Mouse (Mus musculus): ENCODE data around the gene Krtcap2. TPM values are rescaled to one million over a fixed set of nuclear protein-coding genes. Genes with fewer than 3 reads are reported as not detected.

Gene Krtcap2
- polyA plus RNA-seq (2014; fragmentation: Nextera tagmentation; extraction: Ambion mirVana), result 216 and 239 TPM in 2 replicates

DNA sequence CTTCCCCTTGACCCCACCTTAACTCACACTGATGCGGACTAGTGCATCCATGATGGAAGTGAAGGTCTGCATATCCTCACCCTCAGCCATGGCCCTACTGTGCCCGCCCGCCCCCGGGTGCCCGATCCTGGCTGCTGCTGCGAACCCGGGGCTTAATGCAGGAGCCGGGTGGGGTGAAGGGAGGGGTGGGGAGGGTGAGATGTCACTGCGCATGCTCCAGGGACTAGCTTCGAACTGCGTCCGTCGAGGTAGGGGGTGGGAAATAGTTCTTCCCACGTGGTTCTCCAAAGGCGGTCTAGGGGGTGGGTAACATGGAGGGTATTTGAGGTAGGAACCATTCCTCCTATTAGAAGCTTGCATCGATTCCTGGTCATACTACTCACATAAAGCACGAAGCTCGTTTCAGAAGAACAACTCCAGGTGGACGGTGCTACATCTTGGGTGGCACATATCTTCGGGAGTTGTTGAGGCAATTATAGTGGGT lies at the start of gene Krtcap2:
Gene Krtcap2, plus strand, starts transcription at position 279 of the 484 bp plus-strand sequence.
- Histone ChIP-seq H3K4me2 (ENCODE audit: low read length) (peak within 1 kb of the TSS; percentile 88), H3K9me3 (ENCODE audit: control insufficient read depth, low read length) (no peaks in the 10 kb centered on the region), H3K4me1 (ENCODE audit: control insufficient read depth in 2 of 2, insufficient read depth in 2 of 2, low read length in 2 of 2) (peaks cover 10 to 29% of the 10 kb centered on the region in 2 experiments), H3K27ac (replicated peaks in 1 of 2; ENCODE audit: control insufficient read depth in 1 of 2, insufficient read depth in 1 of 2, low read depth in 2 of 2, low read length in 2 of 2) (peak within 1 kb of the TSS; percentile 18 to 75), H3K27me3 (ENCODE audit: control insufficient read depth, insufficient read depth, low read length) (peaks cover 25% of the 10 kb centered on the region), H3K9ac (ENCODE audit: low read length) (peak within 1 kb of the TSS; percentile 84), H3K36me3 (ENCODE audit: control insufficient read depth, insufficient read depth, low read length) (peaks cover 11% of the 10 kb centered on the region), H3K4me3 (ENCODE audit: control insufficient read depth in 1 of 2, insufficient read depth in 1 of 2, low read depth in 1 of 2, low read length in 2 of 2) (peak within 1 kb of the TSS; percentile 69 to 88)
- ATAC-seq (ENCODE audit: insufficient number of reproducible peaks, insufficient read depth, low FRiP score, low read depth), result 0 out of 2 replicates have a peak, but pooled peaks have one; percentile 10
- WGBS, result 5% methylated on average over 20 of the region's 20 CpGs

DNA sequence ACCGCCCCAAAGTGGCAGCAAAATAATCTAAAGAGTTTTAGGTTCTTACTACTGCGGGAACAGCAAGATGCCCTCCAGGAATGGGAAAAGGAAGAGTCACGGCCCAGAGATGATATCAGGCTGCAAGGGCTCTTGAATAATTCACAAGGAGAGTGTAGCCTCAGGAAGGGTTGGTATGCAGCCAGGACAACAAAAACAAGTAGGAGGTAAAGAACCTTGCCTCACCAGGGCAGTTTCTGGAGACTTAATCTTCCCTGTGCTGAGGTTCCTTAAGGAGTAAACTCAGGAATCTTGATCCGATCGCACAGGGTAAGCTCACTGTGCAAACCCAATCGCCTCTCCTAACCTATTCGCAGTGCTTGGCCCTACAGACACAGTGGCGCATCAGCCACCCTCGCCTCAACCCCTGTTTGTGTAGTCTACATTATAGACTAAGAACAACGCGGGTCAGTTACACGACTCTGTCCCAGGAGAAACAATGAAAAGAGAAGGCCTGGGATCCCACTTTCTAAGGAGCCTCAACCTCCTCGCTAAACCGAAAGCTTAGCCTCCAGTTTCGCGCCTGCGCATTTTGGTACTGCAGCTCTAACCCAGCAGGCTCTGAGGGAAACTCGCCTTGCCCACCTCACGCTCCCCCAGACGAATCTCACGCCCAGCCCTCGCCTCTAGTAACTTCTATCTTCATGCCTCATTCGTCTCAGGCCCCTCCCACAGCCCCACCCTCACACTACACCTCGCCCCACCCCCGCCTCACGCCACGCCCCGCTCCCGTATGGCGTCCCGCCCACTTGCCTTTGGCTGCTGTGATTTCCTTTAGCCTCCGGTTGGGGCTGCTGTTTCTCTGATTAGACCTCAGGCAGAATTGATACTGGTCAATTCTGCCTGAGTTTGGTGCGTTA lies 49.5 kb upstream of the Krtcap2 start:
- peaks cover 4 to 9% of the 10 kb centered on the region in 2 experiments for H3K4me1 ChIP-seq (ENCODE audit: control insufficient read depth in 2 of 2, insufficient read depth in 2 of 2, low read length in 2 of 2)
- WGBS, result 8% methylated on average over 33 of the region's 33 CpGs
- no peaks in the 10 kb centered on the region for H3K27me3 ChIP-seq (ENCODE audit: control insufficient read depth, insufficient read depth, low read length)
- H3K9me3 ChIP-seq (ENCODE audit: control insufficient read depth, low read length), result no peaks in the 10 kb centered on the region
- H3K9ac ChIP-seq (ENCODE audit: low read length), result peak overlapping the region; percentile 82
- peak overlapping the region; percentile 50 to 71 for H3K4me3 ChIP-seq (ENCODE audit: control insufficient read depth in 1 of 2, insufficient read depth in 1 of 2, low read depth in 1 of 2, low read length in 2 of 2)
- peak overlapping the region; percentile 84 for H3K4me2 ChIP-seq (ENCODE audit: low read length)
- H3K27ac ChIP-seq (replicated peaks in 1 of 2; ENCODE audit: control insufficient read depth in 1 of 2, insufficient read depth in 1 of 2, low read depth in 2 of 2, low read length in 2 of 2), result peak overlapping the region; percentile 72 to 81
- no peaks in the 10 kb centered on the region for H3K36me3 ChIP-seq (ENCODE audit: control insufficient read depth, insufficient read depth, low read length)
- ATAC-seq (ENCODE audit: insufficient number of reproducible peaks, insufficient read depth, low FRiP score, low read depth), result peak; percentile 93

DNA sequence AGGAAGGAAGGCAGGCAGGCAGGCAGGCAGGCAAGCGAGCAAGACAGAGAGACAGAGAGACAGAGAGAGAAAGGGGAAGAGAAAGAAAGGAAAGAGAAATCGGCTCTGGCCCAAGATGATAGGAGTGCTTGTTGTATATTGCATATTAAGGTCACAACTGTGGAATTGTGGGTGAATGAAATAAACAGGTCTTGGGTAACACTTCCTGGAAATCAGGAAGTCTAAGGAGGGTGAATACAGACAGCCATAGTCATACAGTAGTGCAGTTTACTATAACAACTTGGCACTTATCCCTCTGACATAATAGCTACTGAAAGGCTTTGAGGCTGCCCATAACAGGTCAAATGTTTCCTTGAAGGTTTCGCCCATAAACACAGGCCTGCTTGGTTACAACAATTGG lies 45.9 kb upstream of the Krtcap2 start:
- H3K4me1 ChIP-seq (ENCODE audit: control insufficient read depth in 2 of 2, insufficient read depth in 2 of 2, low read length in 2 of 2), result peaks cover 8 to 13% of the 10 kb centered on the region in 2 experiments
- peaks cover 9% of the 10 kb centered on the region for H3K36me3 ChIP-seq (ENCODE audit: control insufficient read depth, insufficient read depth, low read length)
- no peak overlapping the region for H3K4me2 ChIP-seq (ENCODE audit: low read length)
- no peak overlapping the region for H3K4me3 ChIP-seq (ENCODE audit: control insufficient read depth in 1 of 2, insufficient read depth in 1 of 2, low read depth in 1 of 2, low read length in 2 of 2)
- H3K9me3 ChIP-seq (ENCODE audit: control insufficient read depth, low read length), result no peaks in the 10 kb centered on the region
- ATAC-seq (ENCODE audit: insufficient number of reproducible peaks, insufficient read depth, low FRiP score, low read depth), result no peak
- no peak overlapping the region for H3K9ac ChIP-seq (ENCODE audit: low read length)
- 76% methylated on average over 3 of the region's 3 CpGs for WGBS
- no peaks in the 10 kb centered on the region for H3K27me3 ChIP-seq (ENCODE audit: control insufficient read depth, insufficient read depth, low read length)
- H3K27ac ChIP-seq (replicated peaks in 1 of 2; ENCODE audit: control insufficient read depth in 1 of 2, insufficient read depth in 1 of 2, low read depth in 2 of 2, low read length in 2 of 2), result no peak overlapping the region

DNA sequence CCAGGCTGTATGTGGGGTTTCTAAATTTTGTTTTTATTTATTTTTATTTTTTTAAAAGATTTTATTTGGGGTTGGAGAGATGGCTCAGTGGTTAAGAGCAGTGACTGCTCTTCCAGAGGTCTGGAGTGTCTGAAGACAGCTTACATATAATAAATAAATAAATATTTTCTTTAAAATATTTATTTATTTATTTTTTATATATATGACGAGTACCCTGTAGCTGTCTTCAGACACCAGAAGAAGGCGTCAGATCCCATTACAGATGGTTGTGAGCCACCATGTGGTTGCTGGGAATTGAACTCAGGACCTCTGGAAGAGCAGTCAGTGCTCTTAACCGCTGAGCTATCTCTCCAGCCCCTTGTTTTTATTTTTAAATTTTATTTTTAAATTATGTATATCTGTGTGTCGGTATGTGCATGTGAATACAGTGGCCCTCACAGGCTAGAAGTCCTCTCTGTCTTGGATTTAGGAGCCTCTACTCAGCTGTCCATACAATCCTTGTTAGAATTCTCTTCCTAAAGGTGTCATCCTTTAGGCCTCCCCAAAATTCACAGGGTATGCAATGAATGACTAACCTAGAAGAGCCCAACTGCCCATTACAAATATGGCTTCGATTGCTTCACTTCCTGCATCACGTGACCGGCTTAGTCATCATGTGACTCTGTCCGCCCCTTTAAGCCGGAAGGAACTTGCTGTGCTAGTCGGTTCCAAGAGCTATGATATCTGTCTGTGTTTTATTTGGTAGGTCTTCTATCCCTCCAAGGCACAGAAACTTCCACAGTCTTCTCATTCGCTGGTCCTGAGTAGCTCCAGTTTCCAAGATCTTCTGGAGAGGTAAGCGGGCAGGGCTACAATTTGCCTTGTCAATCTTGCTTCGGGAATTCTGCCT lies 43.3 kb upstream of the Krtcap2 start, which contains the start of gene Gba:
Gene Gba, plus strand, starts transcription at position 676 of the 889 bp plus-strand sequence.
- peaks cover 4% of the 10 kb centered on the region in 2 experiments; a peak in 3 of 4 replicates for H3K4me1 ChIP-seq (ENCODE audit: control insufficient read depth in 2 of 2, insufficient read depth in 2 of 2, low read length in 2 of 2)
- no peaks in the 10 kb centered on the region for H3K27me3 ChIP-seq (ENCODE audit: control insufficient read depth, insufficient read depth, low read length)
- H3K4me3 ChIP-seq (ENCODE audit: control insufficient read depth in 1 of 2, insufficient read depth in 1 of 2, low read depth in 1 of 2, low read length in 2 of 2), result peak within 1 kb of the TSS; percentile 58 to 61
- peaks cover 36% of the 10 kb centered on the region for H3K36me3 ChIP-seq (ENCODE audit: control insufficient read depth, insufficient read depth, low read length)
- 23% methylated on average over 13 of the region's 13 CpGs for WGBS
- ATAC-seq (ENCODE audit: insufficient number of reproducible peaks, insufficient read depth, low FRiP score, low read depth), result peak; percentile 79
- H3K9me3 ChIP-seq (ENCODE audit: control insufficient read depth, low read length), result no peaks in the 10 kb centered on the region
- peak within 1 kb of the TSS; percentile 69 for H3K9ac ChIP-seq (ENCODE audit: low read length)
- H3K27ac ChIP-seq (replicated peaks in 1 of 2; ENCODE audit: control insufficient read depth in 1 of 2, insufficient read depth in 1 of 2, low read depth in 2 of 2, low read length in 2 of 2), result peak within 1 kb of the TSS in 1 of 2 experiments; percentile 29; a peak in 2 of 4 replicates
- peak within 1 kb of the TSS; percentile 74 for H3K4me2 ChIP-seq (ENCODE audit: low read length)

DNA sequence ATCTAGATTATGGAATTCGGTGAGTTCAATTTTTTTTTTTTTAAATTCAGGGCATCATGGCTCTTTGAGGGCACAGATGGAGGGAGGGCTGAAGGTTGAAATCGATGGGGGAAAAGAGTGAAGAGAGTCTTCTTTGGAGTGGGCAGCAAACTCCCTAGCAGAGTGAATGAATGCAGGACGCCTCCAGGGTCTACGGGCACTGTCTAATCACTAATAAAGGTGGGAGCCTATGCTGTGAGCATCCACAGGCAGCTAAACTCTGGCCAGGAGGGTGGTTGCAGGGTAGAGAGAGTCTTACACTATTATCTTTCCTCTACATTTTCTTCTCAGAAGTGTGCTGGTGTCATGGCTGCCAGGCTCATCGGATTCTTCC lies 42.6 kb upstream of the Krtcap2 start:
- no peak for ATAC-seq (ENCODE audit: insufficient number of reproducible peaks, insufficient read depth, low FRiP score, low read depth)
- Histone ChIP-seq H3K36me3 (ENCODE audit: control insufficient read depth, insufficient read depth, low read length) (peaks cover 42% of the 10 kb centered on the region), H3K27ac (replicated peaks in 1 of 2; ENCODE audit: control insufficient read depth in 1 of 2, insufficient read depth in 1 of 2, low read depth in 2 of 2, low read length in 2 of 2) (peak overlapping the region in 1 of 2 experiments; percentile 29; a peak in 1 of 4 replicates), H3K4me1 (ENCODE audit: control insufficient read depth in 2 of 2, insufficient read depth in 2 of 2, low read length in 2 of 2) (peaks cover 4% of the 10 kb centered on the region in 2 experiments; a peak in 3 of 4 replicates), H3K9ac (ENCODE audit: low read length) (peak overlapping the region; percentile 69), H3K4me3 (ENCODE audit: control insufficient read depth in 1 of 2, insufficient read depth in 1 of 2, low read depth in 1 of 2, low read length in 2 of 2) (peak overlapping the region; percentile 58 to 61), H3K27me3 (ENCODE audit: control insufficient read depth, insufficient read depth, low read length) (no peaks in the 10 kb centered on the region), H3K9me3 (ENCODE audit: control insufficient read depth, low read length) (no peaks in the 10 kb centered on the region), H3K4me2 (ENCODE audit: low read length) (peak overlapping the region; percentile 74)
- WGBS, result 26% methylated on average over 5 of the region's 5 CpGs

DNA sequence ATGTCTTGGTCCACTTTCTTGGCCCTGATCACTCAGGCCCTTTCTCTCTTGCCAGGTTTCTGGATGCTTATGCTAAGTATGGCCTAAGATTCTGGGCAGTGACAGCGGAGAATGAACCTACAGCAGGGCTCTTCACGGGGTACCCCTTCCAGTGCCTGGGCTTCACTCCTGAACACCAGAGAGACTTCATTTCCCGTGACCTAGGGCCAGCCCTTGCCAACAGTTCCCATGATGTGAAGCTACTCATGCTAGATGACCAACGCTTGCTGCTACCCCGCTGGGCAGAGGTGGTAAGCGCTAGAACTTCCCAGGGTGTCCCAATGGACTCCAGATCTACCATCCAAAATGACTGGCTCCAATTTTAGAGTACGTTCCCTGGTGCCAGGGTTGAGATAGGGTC lies 39.7 kb upstream of the Krtcap2 start:
- Histone ChIP-seq H3K36me3 (ENCODE audit: control insufficient read depth, insufficient read depth, low read length) (peaks cover 67% of the 10 kb centered on the region), H3K4me1 (ENCODE audit: control insufficient read depth in 2 of 2, insufficient read depth in 2 of 2, low read length in 2 of 2) (peaks cover 4% of the 10 kb centered on the region in 2 experiments; a peak in 3 of 4 replicates), H3K27me3 (ENCODE audit: control insufficient read depth, insufficient read depth, low read length) (no peaks in the 10 kb centered on the region), H3K9ac (ENCODE audit: low read length) (no peak overlapping the region), H3K4me2 (ENCODE audit: low read length) (no peak overlapping the region), H3K27ac (replicated peaks in 1 of 2; ENCODE audit: control insufficient read depth in 1 of 2, insufficient read depth in 1 of 2, low read depth in 2 of 2, low read length in 2 of 2) (no peak overlapping the region), H3K9me3 (ENCODE audit: control insufficient read depth, low read length) (no peaks in the 10 kb centered on the region), H3K4me3 (ENCODE audit: control insufficient read depth in 1 of 2, insufficient read depth in 1 of 2, low read depth in 1 of 2, low read length in 2 of 2) (no peak overlapping the region)
- ATAC-seq (ENCODE audit: insufficient number of reproducible peaks, insufficient read depth, low FRiP score, low read depth), result no peak
- 89% methylated on average over 7 of the region's 7 CpGs for WGBS

DNA sequence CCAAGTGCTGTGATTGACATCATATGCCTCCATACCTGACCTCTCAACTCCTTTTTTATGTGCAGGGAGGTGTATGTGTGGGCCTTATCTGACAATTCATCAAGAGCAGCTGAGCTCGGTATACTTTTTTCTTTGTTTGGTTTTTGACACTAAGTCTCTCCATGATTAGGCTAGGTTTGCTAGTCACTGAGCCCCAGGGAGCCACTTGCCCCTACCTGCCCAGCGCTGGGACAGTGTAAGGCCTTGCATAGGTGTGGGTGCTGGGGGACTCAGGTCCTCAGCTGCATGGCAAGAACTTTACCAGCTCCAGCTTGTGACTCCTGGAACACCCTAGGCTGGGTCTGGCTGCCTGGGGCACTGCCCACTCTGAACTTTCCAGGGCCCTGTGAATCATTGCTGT lies 39.1 kb upstream of the Krtcap2 start:
- H3K4me1 ChIP-seq (ENCODE audit: control insufficient read depth in 2 of 2, insufficient read depth in 2 of 2, low read length in 2 of 2), result peaks cover 4% of the 10 kb centered on the region in 2 experiments; a peak in 3 of 4 replicates
- peaks cover 70% of the 10 kb centered on the region for H3K36me3 ChIP-seq (ENCODE audit: control insufficient read depth, insufficient read depth, low read length)
- H3K27ac ChIP-seq (replicated peaks in 1 of 2; ENCODE audit: control insufficient read depth in 1 of 2, insufficient read depth in 1 of 2, low read depth in 2 of 2, low read length in 2 of 2), result no peak overlapping the region

More for the DNA sequence above, 39.1 kb upstream of the Krtcap2 start:
- Histone ChIP-seq H3K9me3 (ENCODE audit: control insufficient read depth, low read length) (no peaks in the 10 kb centered on the region), H3K9ac (ENCODE audit: low read length) (no peak overlapping the region), H3K4me3 (ENCODE audit: control insufficient read depth in 1 of 2, insufficient read depth in 1 of 2, low read depth in 1 of 2, low read length in 2 of 2) (no peak overlapping the region), H3K27me3 (ENCODE audit: control insufficient read depth, insufficient read depth, low read length) (no peaks in the 10 kb centered on the region), H3K4me2 (ENCODE audit: low read length) (no peak overlapping the region)
- ATAC-seq (ENCODE audit: insufficient number of reproducible peaks, insufficient read depth, low FRiP score, low read depth), result no peak
- WGBS, result 83% methylated on average over 2 of the region's 2 CpGs
